Mouse (Mus musculus): ENCODE data around the gene Josd1. TPM values are rescaled to one million over a fixed set of nuclear protein-coding genes. Genes with fewer than 3 reads are reported as not detected.
"Not testable (repeated sequence)": the region's sequence is repeated elsewhere in the genome, so short reads cannot be mapped to it uniquely, and the experiment has no call there.

Gene Josd1
- polyA plus RNA-seq, 1 experiment from 2014 or later, result 38.3 TPM

DNA sequence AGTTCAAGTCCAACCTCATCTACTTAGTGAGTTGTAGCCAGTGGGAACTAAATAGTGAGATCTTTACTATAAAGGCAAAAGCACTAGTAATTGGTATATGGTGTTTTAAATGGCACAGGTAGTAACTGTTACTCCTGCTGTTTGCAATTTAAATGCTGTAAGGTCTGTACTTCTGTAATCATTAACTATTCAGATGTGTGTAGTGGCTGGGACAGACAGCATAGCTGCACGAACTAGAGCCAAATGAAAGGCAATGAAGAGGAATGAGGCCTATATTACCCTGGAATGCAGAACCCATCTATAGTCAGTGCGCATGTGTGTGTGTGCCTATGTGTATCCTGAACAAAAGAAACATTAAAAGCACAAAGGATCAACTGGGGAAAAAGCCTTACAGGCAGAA lies 9.8 kb downstream of the Josd1 start:
- peaks cover 83% of the 10 kb centered on the region for H3K36me3 ChIP-seq
- no peaks in the 10 kb centered on the region for H3K9me3 ChIP-seq (replicated peaks)
- peaks cover 37% of the 10 kb centered on the region for H3K4me1 ChIP-seq
- no peak overlapping the region for H3K9ac ChIP-seq
- ATAC-seq, result no peak
- H3K4me2 ChIP-seq, result no peak overlapping the region
- no peaks in the 10 kb centered on the region for H3K27me3 ChIP-seq (replicated peaks)
- 75% methylated on average over 2 of the region's 2 CpGs for WGBS (ENCODE audit: insufficient replicate concordance)
- no peak overlapping the region for H3K4me3 ChIP-seq
- 0 out of 2 replicates have a peak overlapping the region, but pooled peaks have one; percentile 25 for H3K27ac ChIP-seq

GRCm38 (mm10) chr15:79671828-79672348 lies 15.8 kb downstream of the Josd1 start:
- ATAC-seq; H3K9me3 ChIP-seq (replicated peaks); H3K27me3 ChIP-seq (replicated peaks); H3K27ac ChIP-seq: not testable (repeated sequence)
- WGBS (ENCODE audit: insufficient replicate concordance), result 76% methylated on average over 11 of the region's 11 CpGs
- peaks cover 56% of the 10 kb centered on the region for H3K36me3 ChIP-seq
- peaks cover 23% of the 10 kb centered on the region for H3K4me1 ChIP-seq
- H3K9ac ChIP-seq, result peak overlapping the region; percentile 91
- peak overlapping the region; percentile 97 for H3K4me3 ChIP-seq
- peak overlapping the region; percentile 80 for H3K4me2 ChIP-seq

DNA sequence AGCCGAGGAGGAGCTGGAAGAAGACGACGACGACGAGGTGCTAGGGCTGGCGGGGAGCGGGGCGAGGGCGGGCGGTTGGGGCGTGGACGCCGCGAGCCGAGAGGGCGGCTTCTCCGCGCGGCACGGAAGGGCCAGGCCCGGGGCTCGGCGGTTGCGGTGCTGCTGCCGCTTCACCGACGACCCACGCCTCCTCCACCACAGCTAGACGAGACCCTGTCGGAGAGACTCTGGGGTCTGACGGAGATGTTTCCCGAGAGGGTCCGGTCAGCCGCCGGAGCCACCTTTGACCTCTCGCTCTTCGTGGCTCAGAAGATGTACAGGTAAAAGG lies 16.8 kb downstream of the Josd1 start:
- Histone ChIP-seq H3K27ac (peak overlapping the region; percentile 83), H3K9me3 (replicated peaks) (no peaks in the 10 kb centered on the region), H3K27me3 (replicated peaks) (no peaks in the 10 kb centered on the region), H3K9ac (peak overlapping the region; percentile 91), H3K36me3 (peaks cover 54% of the 10 kb centered on the region), H3K4me1 (peaks cover 26% of the 10 kb centered on the region), H3K4me3 (peak overlapping the region; percentile 97), H3K4me2 (peak overlapping the region; percentile 80)
- peak; percentile 67 for ATAC-seq
- 0% methylated on average over 37 of the region's 37 CpGs for WGBS (ENCODE audit: insufficient replicate concordance)

- peak within 1 kb of the TSS; percentile 91 for H3K9ac ChIP-seq
- H3K27me3 ChIP-seq (replicated peaks), result no peaks in the 10 kb centered on the region
- peak within 1 kb of the TSS; percentile 80 for H3K4me2 ChIP-seq
- no peaks in the 10 kb centered on the region for H3K9me3 ChIP-seq (replicated peaks)
- 14% methylated on average over 33 of the region's 33 CpGs for WGBS (ENCODE audit: insufficient replicate concordance)
- peak within 1 kb of the TSS; percentile 97 for H3K4me3 ChIP-seq
- H3K4me1 ChIP-seq, result peaks cover 26% of the 10 kb centered on the region
- peaks cover 54% of the 10 kb centered on the region for H3K36me3 ChIP-seq
- peak within 1 kb of the TSS; percentile 83 for H3K27ac ChIP-seq
- ATAC-seq, result peak; percentile 97
These were observed 17.3 kb downstream of the Josd1 start, which contains the start of gene Tomm22 for GRCm38 (mm10) chr15:79670249-79670971. Tomm22 (plus strand) TSS chr15:79670861.

DNA sequence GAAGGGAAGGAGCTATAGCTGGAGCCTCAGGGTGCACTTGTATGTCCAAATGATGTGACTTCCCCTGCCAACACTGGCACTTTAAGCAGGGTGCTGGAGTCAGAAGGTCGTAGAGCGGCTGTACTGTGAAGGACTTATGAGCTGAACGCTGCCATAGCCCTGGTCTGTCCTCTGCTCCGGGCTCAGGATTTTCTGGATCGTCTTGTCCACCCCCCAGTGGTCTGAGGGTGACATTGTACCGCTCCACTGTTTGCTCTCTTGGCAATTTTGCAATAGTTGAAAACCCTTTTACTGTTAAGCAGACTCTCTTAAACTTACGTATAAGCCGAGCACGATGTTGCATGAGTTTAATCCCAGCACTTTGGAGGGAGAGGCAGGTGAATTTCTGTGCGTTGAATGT lies 18.5 kb downstream of the Josd1 start:
- H3K36me3 ChIP-seq, result peaks cover 42% of the 10 kb centered on the region
- no peak overlapping the region for H3K27ac ChIP-seq
- peaks cover 26% of the 10 kb centered on the region for H3K4me1 ChIP-seq
- no peak for ATAC-seq
- no peak overlapping the region for H3K4me2 ChIP-seq
- no peak overlapping the region for H3K4me3 ChIP-seq
- H3K9ac ChIP-seq, result no peak overlapping the region
- no peaks in the 10 kb centered on the region for H3K9me3 ChIP-seq (replicated peaks)
- no peaks in the 10 kb centered on the region for H3K27me3 ChIP-seq (replicated peaks)
- 75% methylated on average over 10 of the region's 10 CpGs for WGBS (ENCODE audit: insufficient replicate concordance)

DNA sequence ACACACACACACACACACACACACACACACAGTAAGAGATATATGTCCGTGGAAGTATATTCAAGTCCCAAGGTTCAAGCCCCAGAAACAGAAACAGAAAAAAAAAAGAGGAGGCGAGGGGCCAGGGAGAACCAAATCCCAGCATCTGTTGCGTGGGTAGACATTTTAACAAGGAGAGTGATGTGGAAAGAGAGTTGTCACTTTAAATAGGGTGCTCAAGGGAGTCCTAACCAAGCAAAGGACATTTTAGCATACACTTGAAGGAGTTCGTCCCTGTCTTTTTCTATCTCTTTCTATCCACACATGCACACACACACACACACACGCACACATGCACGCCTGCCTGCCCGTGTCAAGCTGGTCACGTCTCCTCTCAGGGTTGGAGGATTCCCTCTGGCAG lies 23.1 kb downstream of the Josd1 start:
- 79% methylated on average over 8 of the region's 8 CpGs for WGBS (ENCODE audit: insufficient replicate concordance)
- no peak overlapping the region for H3K4me3 ChIP-seq
- no peak for ATAC-seq
- no peak overlapping the region for H3K27ac ChIP-seq
- H3K36me3 ChIP-seq, result peaks cover 26% of the 10 kb centered on the region
- no peak overlapping the region for H3K9ac ChIP-seq
- H3K4me2 ChIP-seq, result no peak overlapping the region
- peaks cover 11% of the 10 kb centered on the region for H3K4me1 ChIP-seq
- H3K27me3 ChIP-seq (replicated peaks), result no peaks in the 10 kb centered on the region
- H3K9me3 ChIP-seq (replicated peaks), result 0 out of 2 replicates have a peak, but pooled peaks cover 5% of the 10 kb centered on the region

GRCm38 (mm10) chr15:79661852-79662251 lies 25.9 kb downstream of the Josd1 start:
- Histone ChIP-seq H3K4me2 (no peak overlapping the region), H3K4me1 (peaks cover 22% of the 10 kb centered on the region), H3K27ac (no peak overlapping the region), H3K9ac (no peak overlapping the region), H3K36me3 (peaks cover 21% of the 10 kb centered on the region), H3K27me3 (replicated peaks) (no peaks in the 10 kb centered on the region), H3K4me3 (no peak overlapping the region), H3K9me3 (replicated peaks) (0 out of 2 replicates have a peak, but pooled peaks cover 5% of the 10 kb centered on the region)
- WGBS (ENCODE audit: insufficient replicate concordance), result 62% methylated on average over 4 of the region's 4 CpGs
- ATAC-seq, result no peak

DNA sequence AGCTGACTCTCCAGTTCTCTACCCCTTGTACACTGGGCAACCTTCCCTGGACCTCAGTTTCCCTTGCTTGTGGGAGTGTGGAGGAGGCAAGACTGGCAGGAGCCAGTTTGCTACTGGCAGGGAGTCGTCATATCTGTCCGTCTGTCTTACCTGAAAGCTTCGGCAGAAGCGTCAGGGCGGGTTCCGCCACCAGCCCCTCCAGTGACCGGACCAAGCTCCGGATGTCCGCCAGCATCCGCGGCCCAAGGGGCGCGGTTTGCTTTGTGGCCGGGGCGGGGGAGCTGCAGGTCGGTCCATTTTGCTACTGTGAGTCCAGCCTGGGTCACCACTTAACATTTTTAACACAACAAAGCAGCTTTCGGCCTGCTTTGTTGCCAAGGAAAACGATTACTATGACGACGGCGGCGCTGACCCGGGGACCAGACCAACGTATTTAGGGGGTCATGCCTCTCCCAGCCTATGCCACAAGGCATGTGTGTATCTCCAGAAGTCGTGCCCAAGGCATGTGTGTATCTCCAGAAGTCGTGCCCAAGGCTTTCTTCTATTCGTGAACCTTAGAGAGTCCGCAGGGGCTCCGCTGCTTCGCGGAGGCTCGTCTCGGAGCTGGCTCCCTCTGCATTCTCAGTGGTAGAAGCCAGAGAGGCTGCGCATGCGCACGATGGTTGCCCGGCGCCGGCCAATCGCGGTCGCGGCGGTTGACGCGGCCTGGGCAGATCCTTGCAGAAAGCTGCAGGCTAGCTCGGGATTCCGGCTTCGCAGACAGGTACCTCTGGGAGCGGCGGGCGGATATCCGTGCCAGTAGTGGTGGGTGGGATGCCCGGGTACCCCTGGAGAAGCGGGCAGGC lies 29.0 kb downstream of the Josd1 start, which contains the start of the genes Fam227a and Cby1:
Gene Fam227a (minus strand): TSS at position 426 of the 845 bp plus-strand sequence.
Gene Cby1 (plus strand): TSS at position 669 of the 845 bp plus-strand sequence.
- Histone ChIP-seq H3K36me3 (peaks cover 8% of the 10 kb centered on the region; the same call in 1 of the 2 replicates), H3K27ac (peak within 1 kb of the TSS; percentile 83), H3K9me3 (replicated peaks) (0 out of 2 replicates have a peak, but pooled peaks cover 5% of the 10 kb centered on the region), H3K27me3 (replicated peaks) (no peaks in the 10 kb centered on the region), H3K9ac (peak within 1 kb of the TSS; percentile 80), H3K4me2 (peak within 1 kb of the TSS; percentile 95), H3K4me3 (peak within 1 kb of the TSS; percentile 77), H3K4me1 (peaks cover 20% of the 10 kb centered on the region)
- WGBS (ENCODE audit: insufficient replicate concordance), result under 1% methylated on average over 55 of the region's 55 CpGs
- peak; percentile 85 for ATAC-seq

- peak overlapping the region; percentile 80 for H3K9ac ChIP-seq
- 2% methylated on average over 16 of the region's 16 CpGs for WGBS (ENCODE audit: insufficient replicate concordance)
- H3K4me3 ChIP-seq, result peak overlapping the region; percentile 77
- H3K27ac ChIP-seq, result peak overlapping the region; percentile 83
- ATAC-seq, result peak; percentile 41; the same call in 1 of the 2 replicates
- H3K9me3 ChIP-seq (replicated peaks), result 0 out of 2 replicates have a peak, but pooled peaks cover 5% of the 10 kb centered on the region
- peaks cover 8% of the 10 kb centered on the region; the same call in 1 of the 2 replicates for H3K36me3 ChIP-seq
- peak overlapping the region; percentile 95 for H3K4me2 ChIP-seq
- H3K4me1 ChIP-seq, result peaks cover 20% of the 10 kb centered on the region
- no peaks in the 10 kb centered on the region for H3K27me3 ChIP-seq (replicated peaks)
These were observed 29.7 kb downstream of the Josd1 start for GRCm38 (mm10) chr15:79657837-79658530.

- no peak for ATAC-seq
- 81% methylated on average over 14 of the region's 14 CpGs for WGBS (ENCODE audit: insufficient replicate concordance)
- no peak overlapping the region for H3K4me3 ChIP-seq
- H3K9ac ChIP-seq, result no peak overlapping the region
- H3K9me3 ChIP-seq (replicated peaks), result 0 out of 2 replicates have a peak, but pooled peaks cover 3% of the 10 kb centered on the region
- H3K4me2 ChIP-seq, result no peak overlapping the region
- H3K27ac ChIP-seq, result no peak overlapping the region
- peaks cover 2% of the 10 kb centered on the region; the same call in 1 of the 2 replicates for H3K36me3 ChIP-seq
- H3K4me1 ChIP-seq, result peaks cover 20% of the 10 kb centered on the region
- H3K27me3 ChIP-seq (replicated peaks), result no peaks in the 10 kb centered on the region
These were observed 31.3 kb downstream of the Josd1 start for GRCm38 (mm10) chr15:79656451-79656850.

DNA sequence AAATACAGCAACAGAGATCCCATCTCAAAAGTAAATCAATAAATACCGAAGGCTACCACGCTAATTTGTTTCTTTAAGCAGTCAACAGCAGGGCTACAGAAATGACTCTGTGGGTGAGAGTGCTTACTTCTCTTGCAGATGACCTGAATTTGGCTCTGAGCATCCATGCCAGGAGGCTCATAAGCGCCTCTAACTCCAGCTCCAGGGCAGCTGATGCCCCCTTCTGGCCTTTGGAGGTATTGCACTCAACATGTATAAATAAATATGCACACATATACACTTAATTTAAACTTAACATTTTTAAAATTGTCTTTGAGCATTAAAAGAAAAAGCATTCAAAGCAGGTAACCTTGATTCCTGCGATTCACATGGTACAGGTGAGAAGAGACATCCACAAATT lies 36.2 kb downstream of the Josd1 start:
- Histone ChIP-seq H3K27me3 (replicated peaks) (no peaks in the 10 kb centered on the region), H3K36me3 (no peaks in the 10 kb centered on the region), H3K9me3 (replicated peaks) (0 out of 2 replicates have a peak, but pooled peaks cover 3% of the 10 kb centered on the region), H3K4me2 (no peak overlapping the region), H3K4me3 (no peak overlapping the region), H3K4me1 (no peaks in the 10 kb centered on the region), H3K9ac (no peak overlapping the region), H3K27ac (no peak overlapping the region)
- ATAC-seq, result no peak
- WGBS (ENCODE audit: insufficient replicate concordance), result 65% methylated on average over 4 of the region's 4 CpGs
